10 mouse cellular contexts compared by ENCODE assay signal in the genomic region with DNA sequence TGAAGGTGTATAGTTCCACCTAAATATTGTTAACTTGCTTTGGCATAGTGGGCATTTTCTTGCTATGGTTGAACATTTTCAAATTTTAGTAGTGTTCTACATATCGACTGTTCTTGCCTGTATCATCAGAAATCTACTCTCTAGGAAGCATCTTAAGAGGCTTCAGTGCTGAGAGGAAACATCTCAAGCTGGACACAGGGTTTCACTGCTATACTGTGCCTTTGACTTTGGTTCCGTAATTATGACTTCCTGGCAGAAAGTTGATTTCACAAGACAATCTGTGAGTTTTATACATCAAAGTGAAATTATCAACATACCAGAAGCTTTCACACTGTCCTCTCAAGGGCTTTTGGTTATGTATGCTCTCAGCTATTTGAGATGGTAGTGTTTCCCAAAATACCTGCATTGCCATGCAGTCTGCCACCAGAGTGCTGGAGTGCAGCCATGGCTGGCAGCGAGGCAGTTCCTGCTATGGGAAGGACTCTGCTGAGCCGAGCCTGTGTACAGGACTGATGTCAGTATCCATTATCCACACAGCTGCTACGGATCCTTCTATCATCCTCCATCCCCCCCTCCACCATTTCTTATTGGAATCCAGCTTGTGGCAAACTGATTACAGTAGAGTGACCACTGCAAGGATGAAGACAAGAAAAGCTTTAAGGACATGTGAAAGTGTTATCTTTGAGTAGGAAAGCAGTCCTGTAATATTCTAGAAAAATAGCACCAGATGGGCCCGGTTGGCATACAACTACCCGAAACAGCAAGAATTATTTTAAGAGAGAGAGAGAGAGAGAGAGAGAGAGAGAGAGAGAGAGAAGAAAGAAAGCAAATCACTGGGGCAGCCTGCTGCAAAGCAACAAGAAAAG.
DNase-seq lines count a peak whose midpoint lies in the region; ATAC-seq and TF ChIP-seq lines count a peak whose summit lies in the region.
"Had no signal": no experiment of that assay in that cellular context is flagged by ENCODE, and none has a peak within 500 bp of the region (broad histone marks: within the 10 kb centered on the region; RNA-seq: fewer than 3 reads in every experiment).

No protein-coding gene starts in this region.

- DNase-seq in cerebellum, adult 2 months, result peak; percentile 95 to 98
- DNase-seq in heart, postnatal 25 days (ENCODE audit: low spot score), result peak; percentile 2
- peak; percentile 76 to 80 for DNase-seq in left cerebral cortex, postnatal 36 days (ENCODE audit: low spot score in 2 of 2)
- DNase-seq in kidney, postnatal 25 days, result no peak
- no peak for DNase-seq in urinary bladder, adult 2 months (ENCODE audit: low spot score)
- no peak for DNase-seq in lung, postnatal 0 days (ENCODE audit: low spot score)

- no peak for TF ChIP-seq POLR2A in cerebellum, adult 2 months (IDR thresholded peaks at IDR 0.05; ENCODE audit: borderline replicate concordance, insufficient read depth, low read length)

- H3K4me1 ChIP-seq in cerebellum, adult 2 months (ENCODE audit: control insufficient read depth, insufficient read depth, low read length), result peaks cover 15% of the 10 kb centered on the region; the same call in 1 of the 2 replicates
- H3K4me1 ChIP-seq in forebrain, embryonic 16.5 days (replicated peaks; ENCODE audit: control insufficient read depth, insufficient read depth, low read length), result 0 out of 2 replicates have a peak, but pooled peaks cover 2% of the 10 kb centered on the region
- H3K4me1 ChIP-seq in lung, postnatal 0 days (ENCODE audit: insufficient read depth, low read depth, low read length), result no peaks in the 10 kb centered on the region
- H3K4me1 ChIP-seq: embryonic facial prominence, embryonic 12.5 days; lung, embryonic 15.5 days; neural tube, embryonic 15.5 days had no signal

- no peak overlapping the region for H3K4me3 ChIP-seq in cerebellum, adult 2 months (replicated peaks; ENCODE audit: insufficient read depth, low read depth, low read length)
- no peak overlapping the region for H3K4me3 ChIP-seq in forebrain, embryonic 16.5 days (replicated peaks; ENCODE audit: low read length)
- no peak overlapping the region for H3K4me3 ChIP-seq in lung, postnatal 0 days (ENCODE audit: low read depth, low read length)
- H3K4me3 ChIP-seq: embryonic facial prominence, embryonic 12.5 days; lung, embryonic 15.5 days; neural tube, embryonic 15.5 days had no signal

- TF ChIP-seq EP300 in lung, postnatal 0 days (IDR thresholded peaks at IDR 0.05), result no peak

- no peaks in the 10 kb centered on the region for H3K9me3 ChIP-seq in forebrain, embryonic 16.5 days (ENCODE audit: control insufficient read depth, low read length)
- no peaks in the 10 kb centered on the region for H3K9me3 ChIP-seq in lung, postnatal 0 days (ENCODE audit: low read length)
- H3K9me3 ChIP-seq: embryonic facial prominence, embryonic 12.5 days; lung, embryonic 15.5 days; neural tube, embryonic 15.5 days had no signal

- peak overlapping the region; percentile 95 for H3K27ac ChIP-seq in cerebellum, adult 2 months (ENCODE audit: insufficient read depth, low read length)
- no peak overlapping the region for H3K27ac ChIP-seq in forebrain, embryonic 16.5 days (ENCODE audit: low read length)
- no peak overlapping the region for H3K27ac ChIP-seq in lung, postnatal 0 days (ENCODE audit: low read length)
- H3K27ac ChIP-seq: embryonic facial prominence, embryonic 12.5 days; lung, embryonic 15.5 days; neural tube, embryonic 15.5 days had no signal

- no peak overlapping the region for H3K4me2 ChIP-seq in forebrain, embryonic 16.5 days (ENCODE audit: low read length)
- H3K4me2 ChIP-seq in lung, postnatal 0 days (replicated peaks; ENCODE audit: low read depth, low read length), result no peak overlapping the region
- H3K4me2 ChIP-seq: embryonic facial prominence, embryonic 12.5 days; lung, embryonic 15.5 days; neural tube, embryonic 15.5 days had no signal

- H3K36me3 ChIP-seq in forebrain, embryonic 16.5 days (ENCODE audit: control insufficient read depth, insufficient read depth), result no peaks in the 10 kb centered on the region
- H3K36me3 ChIP-seq in lung, postnatal 0 days (ENCODE audit: insufficient read depth, low read length), result no peaks in the 10 kb centered on the region
- H3K36me3 ChIP-seq: embryonic facial prominence, embryonic 12.5 days; lung, embryonic 15.5 days; neural tube, embryonic 15.5 days had no signal

- peak; percentile 76 for ATAC-seq in forebrain, embryonic 16.5 days
- ATAC-seq in lung, postnatal 0 days, result no peak

- H3K27me3 ChIP-seq in cerebellum, adult 2 months (ENCODE audit: control insufficient read depth, insufficient read depth, low read length), result no peaks in the 10 kb centered on the region
- no peaks in the 10 kb centered on the region for H3K27me3 ChIP-seq in forebrain, embryonic 16.5 days (replicated peaks; ENCODE audit: control insufficient read depth, insufficient read depth, low read length)
- no peaks in the 10 kb centered on the region for H3K27me3 ChIP-seq in lung, postnatal 0 days (replicated peaks; ENCODE audit: insufficient read depth, low read length)
- H3K27me3 ChIP-seq: embryonic facial prominence, embryonic 12.5 days; lung, embryonic 15.5 days; neural tube, embryonic 15.5 days had no signal

- intact Hi-C loops in heart, postnatal 25 days (cut with DNase I), result no loop called here
- intact Hi-C loops in left cerebral cortex, postnatal 36 days (cut with DNase I), result no loop called here

- H3K9ac ChIP-seq in forebrain, embryonic 16.5 days (replicated peaks; ENCODE audit: low read depth, low read length), result no peak overlapping the region
- H3K9ac ChIP-seq in lung, postnatal 0 days (replicated peaks; ENCODE audit: low read depth), result no peak overlapping the region
- H3K9ac ChIP-seq: embryonic facial prominence, embryonic 12.5 days; lung, embryonic 15.5 days; neural tube, embryonic 15.5 days had no signal

- no peak for TF ChIP-seq CTCF in cerebellum, adult 2 months (IDR thresholded peaks at IDR 0.05; ENCODE audit: borderline replicate concordance, insufficient read depth, low read depth, low read length)
- TF ChIP-seq CTCF in lung, postnatal 0 days (IDR thresholded peaks at IDR 0.05), result no peak

- 9% methylated on average over 7 of the region's 7 CpGs for WGBS in cerebellum, adult 2 months
- WGBS in forebrain, embryonic 16.5 days, result 69% methylated on average over 7 of the region's 7 CpGs
- 75% methylated on average over 7 of the region's 7 CpGs for WGBS in lung, postnatal 0 days

Comparison
In these comparisons a context has a peak if more than half of its experiments do, and no peak if none do; other contexts are left out.
1. DNase-seq: peak in cerebellum, adult 2 months (2 of 2), heart, postnatal 25 days (single experiment) and left cerebral cortex, postnatal 36 days (2 of 2); none in kidney, postnatal 25 days (0 of 2), urinary bladder, adult 2 months (single experiment) and lung, postnatal 0 days (single experiment).